Mouse (Mus musculus) embryonic facial prominence, embryonic 14.5 days (tissue): Measurements from ENCODE around the gene Tmem82. TPM values are rescaled to one million over a fixed set of nuclear protein-coding genes. Genes with fewer than 3 reads are reported as not detected.

ENCODE experiments used
- ATAC-seq: fragments of 200-750 bp; cut with Nextera tagmentation; 2 replicates; pipeline ENCODE4 v1.8.0; 2017; ENCODE audit warnings: low read depth, moderate number of reproducible peaks, moderate TSS enrichment
- DNase-seq: peaks from one replicate; pipeline ENCODE4 v3.0.0-alpha.2; 2015; ENCODE audit warnings: low spot score
- H3K27ac ChIP-seq: fragments of 300-500 bp; sonication (generic); replicated peaks from 2 replicates; pipeline ENCODE4 v1.5.1; 2014; ENCODE audit warnings: low read depth, mild to moderate bottlenecking, low read length, moderate library complexity
- H3K27me3 ChIP-seq: fragments of 300-500 bp; sonication (generic); replicated peaks from 2 replicates; pipeline ENCODE4 v1.6.1; 2014; ENCODE audit warnings: low read length; ENCODE audit not compliant: control insufficient read depth, insufficient read depth
- H3K36me3 ChIP-seq: fragments of 300-500 bp; sonication (generic); 2 replicates; pipeline ENCODE4 v1.6.1; 2014; ENCODE audit warnings: low read length, mixed read lengths; ENCODE audit not compliant: control insufficient read depth, insufficient read depth
- H3K4me1 ChIP-seq: fragments of 300-500 bp; sonication (generic); 2 replicates; pipeline ENCODE4 v1.6.1; 2014; ENCODE audit warnings: antibody characterized with exemption, low read length; ENCODE audit not compliant: control insufficient read depth, insufficient read depth
- H3K4me2 ChIP-seq: fragments of 300-500 bp; sonication (generic); 2 replicates; pipeline ENCODE4 v1.6.1; 2014; ENCODE audit warnings: low read depth, mild to moderate bottlenecking, low read length, moderate library complexity, mixed read lengths
- H3K4me3 ChIP-seq: fragments of 300-500 bp; sonication (generic); 2 replicates; pipeline ENCODE4 v1.5.1; 2014; ENCODE audit warnings: low read depth, mild to moderate bottlenecking, low read length
- H3K9ac ChIP-seq: fragments of 300-500 bp; sonication (generic); 2 replicates; pipeline ENCODE4 v1.6.1; 2014; ENCODE audit warnings: low read depth, mild to moderate bottlenecking, low read length, moderate library complexity, mixed read lengths
- H3K9me3 ChIP-seq: fragments of 300-500 bp; sonication (generic); 2 replicates; pipeline ENCODE4 v1.6.1; 2016; ENCODE audit warnings: low read length; ENCODE audit not compliant: control insufficient read depth
- WGBS: fragments of 180-500 bp; shearing (Covaris S2); extraction: QIAGEN DNeasy Blood & Tissue Kit; methylation state at CpG from one replicate; pipeline ENCODE4 v1.1.7; 2014; 5-methylcytosine and 5-hydroxymethylcytosine counted together
- polyA plus RNA-seq: library from polyadenylated mRNA; unstranded; fragments of >200 nt; fragmentation: Nextera tagmentation; extraction: Ambion mirVana; gene quantifications from 2 replicates; pipeline ENCODE4 v1.2.1, GENCODE M21; 2014

Tmem82 gene
- polyA plus RNA-seq, 1 experiment from 2014 or later = 0.17 TPM

DNA sequence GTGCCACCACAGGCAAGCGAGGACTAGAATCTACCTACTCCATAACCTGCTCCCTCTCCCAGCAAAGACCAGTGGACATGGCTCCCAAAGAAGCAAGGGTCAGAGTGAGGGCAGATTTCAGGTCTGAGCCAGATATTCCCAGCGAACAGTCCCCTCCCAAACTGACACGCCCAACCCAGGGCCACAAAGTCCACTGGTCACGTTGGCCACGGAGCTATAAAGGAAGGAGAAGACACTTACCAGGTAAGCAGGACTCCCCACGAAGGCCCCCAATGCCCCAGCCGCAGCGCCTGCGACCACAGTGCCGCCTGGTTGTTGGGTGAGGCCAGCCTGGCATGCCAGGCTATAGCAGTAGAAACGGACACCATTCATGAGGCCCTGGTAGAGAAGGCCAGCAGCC lies 4.6 kb upstream of the Tmem82 start:
- WGBS = 85% methylated on average over 11 of the region's 11 CpGs
- DNase-seq (no peak), ATAC-seq (no peak)

DNA sequence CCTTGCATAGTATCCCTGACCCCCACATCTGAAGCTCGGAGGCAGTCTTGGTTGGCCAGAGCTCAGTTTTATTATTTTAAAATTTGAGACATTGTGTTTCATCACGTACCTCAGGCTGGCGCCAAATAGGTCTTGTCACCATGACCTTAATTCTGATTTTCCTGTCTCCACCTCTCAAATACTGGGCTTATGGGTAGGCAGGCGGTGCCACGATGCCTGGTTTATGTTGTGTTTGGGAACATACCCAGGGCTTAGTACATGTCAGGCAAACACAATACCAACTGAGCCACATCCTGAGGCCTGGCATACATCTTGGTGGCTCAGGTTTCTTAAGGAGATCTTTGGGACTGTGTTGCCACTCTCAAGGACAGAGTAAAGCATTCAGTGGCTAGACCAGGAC lies 4.1 kb upstream of the Tmem82 start:
- no peak for ATAC-seq
- no peak overlapping the region for H3K27ac ChIP-seq
- H3K4me2 ChIP-seq = no peak overlapping the region
- peaks cover 34% of the 10 kb centered on the region for H3K36me3 ChIP-seq
- DNase-seq = no peak
- H3K4me1 ChIP-seq = peaks cover 6% of the 10 kb centered on the region
- WGBS = 72% methylated on average over 5 of the region's 5 CpGs
- H3K9me3 ChIP-seq = no peaks in the 10 kb centered on the region
- no peak overlapping the region for H3K4me3 ChIP-seq
- no peak overlapping the region for H3K9ac ChIP-seq
- H3K27me3 ChIP-seq = no peaks in the 10 kb centered on the region

More for the DNA sequence above, 4.6 kb upstream of the Tmem82 start:
- Histone ChIP-seq H3K4me1 (peaks cover 2% of the 10 kb centered on the region), H3K27ac (no peak overlapping the region), H3K27me3 (no peaks in the 10 kb centered on the region), H3K4me3 (no peak overlapping the region), H3K4me2 (no peak overlapping the region), H3K9me3 (no peaks in the 10 kb centered on the region), H3K36me3 (peaks cover 39% of the 10 kb centered on the region), H3K9ac (no peak overlapping the region)

DNA sequence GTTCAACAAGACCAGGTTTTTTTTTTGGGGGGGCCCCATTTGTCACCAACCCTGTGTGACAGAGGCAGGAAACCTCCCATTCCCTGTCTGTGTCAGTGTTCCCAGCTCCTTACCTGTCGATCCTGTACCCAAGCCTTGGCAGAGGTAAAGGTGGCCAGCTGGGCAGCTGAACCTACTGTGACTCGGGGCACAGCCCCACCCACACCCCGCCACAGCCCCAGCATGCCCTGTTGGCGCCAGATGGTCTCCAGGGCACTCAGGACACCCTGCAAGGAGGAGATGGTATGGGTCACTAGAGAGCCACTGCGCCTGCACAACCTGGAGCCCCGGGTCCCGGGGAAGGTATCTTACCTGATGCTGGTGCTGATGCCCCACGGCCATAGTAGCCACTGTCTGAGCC lies 3.7 kb upstream of the Tmem82 start:
- H3K36me3 ChIP-seq = peaks cover 30% of the 10 kb centered on the region
- no peak overlapping the region for H3K4me3 ChIP-seq
- no peak overlapping the region for H3K9ac ChIP-seq
- H3K27me3 ChIP-seq = no peaks in the 10 kb centered on the region
- DNase-seq = no peak
- no peak for ATAC-seq
- peaks cover 8% of the 10 kb centered on the region for H3K4me1 ChIP-seq
- 69% methylated on average over 8 of the region's 8 CpGs for WGBS
- H3K27ac ChIP-seq = no peak overlapping the region
- H3K9me3 ChIP-seq = no peaks in the 10 kb centered on the region
- no peak overlapping the region for H3K4me2 ChIP-seq

- Histone ChIP-seq H3K4me1 (peaks cover 8% of the 10 kb centered on the region), H3K9ac (no peak overlapping the region), H3K9me3 (no peaks in the 10 kb centered on the region), H3K27me3 (no peaks in the 10 kb centered on the region), H3K27ac (no peak overlapping the region), H3K4me3 (no peak overlapping the region), H3K4me2 (no peak overlapping the region), H3K36me3 (peaks cover 22% of the 10 kb centered on the region; the same call in 1 of the 2 replicates)
- whole genome bisulfite sequencing = 81% methylated on average over 8 of the region's 8 CpGs
- no peak for DNase-seq
- ATAC-seq = no peak
Observed at GRCm38 (mm10) chr4:141621297-141621696, 2.9 kb upstream of the Tmem82 start.

DNA sequence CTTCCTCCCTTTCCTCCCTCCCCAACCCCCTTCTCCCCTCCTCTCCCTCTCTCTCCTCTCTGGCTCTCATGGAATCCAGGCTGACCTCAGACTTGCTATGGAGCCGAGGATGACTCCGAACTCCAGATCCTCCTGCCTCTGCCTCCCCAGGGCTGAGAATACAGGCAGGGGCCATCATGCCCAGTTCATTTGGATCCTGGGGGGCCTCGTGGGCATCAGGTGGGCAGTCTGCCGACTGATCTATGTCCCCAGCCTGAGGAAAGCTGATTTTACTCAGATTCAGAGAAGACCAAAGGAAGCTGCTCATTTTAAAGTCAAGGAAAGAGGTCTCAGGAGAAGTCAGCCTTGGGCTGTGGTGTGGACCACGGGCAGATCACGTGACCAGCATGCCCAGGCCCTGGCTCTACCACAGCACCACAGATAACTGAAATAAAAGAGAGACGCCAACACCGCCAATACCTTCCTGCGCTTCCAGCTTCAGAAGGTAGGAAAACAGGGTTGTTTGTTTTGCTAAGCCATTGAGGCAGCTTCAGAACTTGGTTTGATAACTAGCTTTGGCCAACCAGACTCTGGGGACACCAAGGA lies 958 bp upstream of the Tmem82 start:
- Histone ChIP-seq H3K27me3 (no peaks in the 10 kb centered on the region), H3K4me2 (no peak overlapping the region), H3K9me3 (no peaks in the 10 kb centered on the region), H3K9ac (no peak overlapping the region), H3K4me3 (no peak overlapping the region), H3K36me3 (0 out of 2 replicates have a peak, but pooled peaks cover 3% of the 10 kb centered on the region), H3K27ac (no peak overlapping the region), H3K4me1 (peaks cover 8% of the 10 kb centered on the region)
- WGBS = 85% methylated on average over 9 of the region's 9 CpGs
- no peak for ATAC-seq
- DNase-seq = no peak

DNA sequence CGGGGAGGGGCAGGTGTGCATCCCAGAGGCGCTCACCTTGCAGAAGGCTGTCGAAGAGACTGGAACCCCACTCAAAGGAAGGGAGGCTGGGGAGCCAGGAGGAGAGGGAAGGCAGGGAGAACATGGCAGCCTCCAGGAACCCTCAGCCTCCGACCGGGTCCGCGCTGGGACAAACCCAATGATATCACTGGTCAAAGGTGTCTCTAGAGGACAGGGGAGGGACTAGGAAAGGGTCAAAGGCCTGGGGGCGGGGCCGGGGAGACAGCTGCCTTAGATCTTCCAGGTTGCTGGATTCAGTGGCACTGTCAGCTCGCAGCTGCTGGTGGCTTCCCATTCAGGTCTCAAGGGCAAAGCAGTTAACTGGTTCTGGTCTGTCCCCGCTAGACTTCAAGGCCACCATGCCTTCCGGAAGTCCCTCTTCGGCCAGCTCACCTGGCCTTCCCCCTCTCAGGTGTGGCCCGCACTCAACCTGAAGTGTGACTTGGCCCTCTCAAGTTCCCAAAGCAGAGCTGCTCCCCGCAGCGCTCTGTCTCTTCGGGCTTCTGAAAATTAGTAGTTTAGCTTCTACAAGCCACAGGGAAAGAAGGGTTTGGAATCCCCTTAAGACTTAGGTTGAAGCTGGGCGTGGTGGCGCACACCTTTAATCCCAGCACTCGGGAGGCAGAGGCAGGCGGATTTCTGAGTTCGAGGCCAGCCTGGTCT lies 419 bp downstream of the Tmem82 start:
- Histone ChIP-seq H3K27me3 (no peaks in the 10 kb centered on the region), H3K4me3 (peak overlapping the region; percentile 28), H3K4me2 (peak overlapping the region; percentile 60), H3K27ac (no peak overlapping the region), H3K9ac (peak overlapping the region; percentile 48), H3K36me3 (no peaks in the 10 kb centered on the region), H3K4me1 (peaks cover 8% of the 10 kb centered on the region), H3K9me3 (no peaks in the 10 kb centered on the region)
- WGBS = 13% methylated on average over 22 of the region's 22 CpGs
- ATAC-seq (no peak), DNase-seq (no peak)

DNA sequence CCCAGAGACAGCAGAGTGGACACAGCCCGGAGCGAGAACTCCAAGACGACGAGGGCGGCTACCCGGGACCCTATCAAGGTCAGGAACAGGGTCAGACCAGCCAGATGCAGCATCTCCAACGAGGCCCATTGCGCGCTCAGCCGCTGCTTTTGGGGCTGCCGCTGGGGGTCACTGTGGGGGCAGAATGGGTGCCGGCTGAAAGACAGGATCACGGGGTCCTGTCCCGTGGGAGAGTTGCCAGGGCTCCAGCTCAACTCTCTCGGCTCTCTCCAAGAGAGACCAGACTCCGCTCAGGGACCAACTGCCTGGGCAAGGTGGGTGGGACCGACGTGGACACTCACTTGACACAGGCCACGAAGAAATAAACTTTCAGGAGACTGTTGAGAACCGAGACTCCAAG lies 1.1 kb downstream of the Tmem82 start:
- Histone ChIP-seq H3K27me3 (no peaks in the 10 kb centered on the region), H3K4me1 (peaks cover 8% of the 10 kb centered on the region), H3K4me2 (peak overlapping the region; percentile 60), H3K27ac (no peak overlapping the region), H3K36me3 (no peaks in the 10 kb centered on the region), H3K9me3 (no peaks in the 10 kb centered on the region), H3K9ac (peak overlapping the region; percentile 48), H3K4me3 (peak overlapping the region; percentile 28)
- ATAC-seq (peak; percentile 39), DNase-seq (peak; percentile 72)
- whole genome bisulfite sequencing = 4% methylated on average over 15 of the region's 20 CpGs

GRCm38 (mm10) chr4:141616811-141617210 lies 1.6 kb downstream of the Tmem82 start:
- no peak overlapping the region for H3K4me3 ChIP-seq
- no peak for DNase-seq
- H3K9ac ChIP-seq = no peak overlapping the region
- ATAC-seq = no peak
- 79% methylated on average over 6 of the region's 6 CpGs for WGBS
- no peaks in the 10 kb centered on the region for H3K27me3 ChIP-seq
- H3K9me3 ChIP-seq = no peaks in the 10 kb centered on the region
- no peak overlapping the region for H3K4me2 ChIP-seq
- peaks cover 8% of the 10 kb centered on the region for H3K4me1 ChIP-seq
- no peaks in the 10 kb centered on the region for H3K36me3 ChIP-seq
- no peak overlapping the region for H3K27ac ChIP-seq

- Histone ChIP-seq H3K9me3 (no peaks in the 10 kb centered on the region), H3K4me2 (no peak overlapping the region), H3K4me3 (no peak overlapping the region), H3K4me1 (peaks cover 8% of the 10 kb centered on the region), H3K27ac (no peak overlapping the region), H3K27me3 (no peaks in the 10 kb centered on the region), H3K36me3 (no peaks in the 10 kb centered on the region), H3K9ac (no peak overlapping the region)
- 83% methylated on average over 14 of the region's 14 CpGs for WGBS
- DNase-seq (no peak), ATAC-seq (no peak)
Observed at GRCm38 (mm10) chr4:141614946-141615345, 3.5 kb downstream of the Tmem82 start.
